Mouse (Mus musculus) skeletal muscle tissue, postnatal 0 days (tissue): ENCODE results near the gene Zfp804b. TPM values are rescaled to one million over a fixed set of nuclear protein-coding genes. Genes with fewer than 3 reads are reported as not detected.

Experiments
- polyA plus RNA-seq: library from polyadenylated mRNA; unstranded; fragments of >200 nt; fragmentation: Nextera tagmentation; extraction: Ambion mirVana; gene quantifications from 2 replicates; pipeline ENCODE4 v1.2.1, GENCODE M21; 2015

Gene Zfp804b
- 0.16 and 0.17 TPM in 2 replicates for polyA plus RNA-seq

DNA sequence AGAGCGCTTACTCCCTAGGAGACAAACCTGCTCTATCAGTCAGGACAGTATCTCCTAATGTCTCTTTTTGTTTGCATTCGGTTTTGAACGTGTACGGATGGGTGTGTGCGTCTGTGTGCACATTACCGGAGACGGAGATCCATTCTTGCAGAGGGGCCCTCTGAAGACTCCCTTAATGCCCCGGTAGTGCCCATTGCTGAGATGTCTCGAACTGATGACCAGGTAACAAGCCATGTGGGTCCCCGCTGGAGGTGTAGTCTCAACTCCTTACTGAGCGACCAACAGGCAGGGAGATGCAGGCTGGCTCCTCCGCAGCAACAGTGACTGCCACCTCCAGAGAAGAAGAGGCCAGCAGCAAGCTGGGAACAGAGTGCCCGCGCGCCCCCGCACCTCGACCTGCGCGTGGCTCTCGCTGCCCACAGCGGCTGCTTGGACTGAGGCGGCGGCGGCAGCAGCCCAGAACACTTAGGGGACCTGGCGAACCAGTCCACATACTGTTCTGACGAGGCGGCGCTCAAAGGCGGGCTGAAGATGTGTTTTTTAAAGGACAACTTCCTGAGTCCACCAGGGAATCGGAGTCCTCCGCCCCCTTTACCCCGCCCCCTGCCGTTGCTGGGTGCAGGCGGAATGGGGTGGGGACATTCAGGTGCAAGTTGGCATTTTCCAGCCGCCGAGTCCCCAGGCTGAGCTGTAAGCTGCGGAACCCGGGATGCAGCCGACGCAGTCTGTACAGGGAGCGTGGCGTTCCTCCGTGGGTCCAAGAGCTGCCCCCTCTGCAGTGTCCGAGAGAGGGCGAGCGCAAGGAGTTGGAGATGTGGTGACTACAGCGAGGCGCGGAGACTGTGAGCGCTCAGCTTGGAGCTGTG is at the start of gene Zfp804b:
Gene Zfp804b, minus strand, starts transcription at position 612 of the 866 bp plus-strand sequence.

GRCm38 (mm10) chr5:7303819-7304218 is 40.7 kb downstream of the Zfp804b start, which contains the start of gene Tex47:
Gene Tex47 (plus strand): TSS chr5:7304119.

Other genes with a start within 250 kb of the Zfp804b start
- 0.23 TPM in 1 of 2 replicates, not detected in the other for gene Tex47, start 40.6 kb downstream of the Zfp804b start, polyA plus RNA-seq